Mouse (Mus musculus) heart, adult 8-10 months (tissue): ENCODE data around the gene Lamp1. TPM values are rescaled to one million over a fixed set of nuclear protein-coding genes. Genes with fewer than 3 reads are reported as not detected.

Experiments
- DNase-seq: peaks from one replicate; pipeline ENCODE4 v3.0.0; 2022; ENCODE audit warnings: low spot score
- total RNA-seq, 4 experiments: library from RNA; stranded (reverse); gene quantifications; 2 replicates each; pipeline ENCODE4 v1.2.4; 2022

Lamp1 gene
- total RNA-seq, 4 experiments from 2014 or later, result 413 to 443 (median 429) TPM

DNA sequence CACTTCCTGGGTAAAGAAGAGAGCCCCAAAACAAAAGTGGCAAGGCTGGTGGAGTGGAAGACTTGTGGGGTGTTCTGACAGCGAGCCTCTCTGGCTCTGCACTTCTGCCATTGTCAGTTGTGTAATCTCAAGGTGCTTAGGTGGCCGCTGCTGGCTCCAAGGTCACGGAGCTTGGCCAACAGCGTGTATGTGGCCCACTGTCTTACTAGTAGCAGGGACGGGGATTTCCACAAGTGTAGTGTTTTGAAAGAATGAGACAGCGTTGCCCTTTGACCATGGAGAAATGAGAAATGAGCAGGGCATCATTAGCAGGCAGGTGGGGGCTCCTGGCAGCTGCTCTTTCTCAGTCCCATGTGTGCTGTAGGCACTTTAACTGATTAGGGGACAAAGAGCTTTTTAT lies 3.1 kb downstream of the Lamp1 start:
- no peak for DNase-seq

DNA sequence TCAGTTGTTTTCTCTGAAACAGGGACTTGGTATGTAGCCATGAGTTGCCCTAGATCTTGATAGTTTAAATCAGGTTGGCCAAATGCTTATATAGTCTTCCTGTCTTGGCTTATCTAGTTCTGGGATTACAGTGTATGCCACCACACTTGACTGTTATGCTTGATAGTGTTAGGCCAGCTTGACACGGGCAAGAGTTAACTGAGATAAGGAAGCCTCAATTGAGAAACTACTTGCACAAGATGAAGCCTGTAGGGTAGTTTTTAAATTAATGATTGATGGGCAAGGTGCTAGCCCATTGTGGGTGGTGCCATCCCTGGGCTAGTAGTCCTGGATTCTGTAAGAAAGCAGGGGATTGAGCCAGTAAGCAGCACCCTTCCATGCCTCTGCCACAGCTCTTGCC lies 4.6 kb downstream of the Lamp1 start:
- no peak for DNase-seq

DNA sequence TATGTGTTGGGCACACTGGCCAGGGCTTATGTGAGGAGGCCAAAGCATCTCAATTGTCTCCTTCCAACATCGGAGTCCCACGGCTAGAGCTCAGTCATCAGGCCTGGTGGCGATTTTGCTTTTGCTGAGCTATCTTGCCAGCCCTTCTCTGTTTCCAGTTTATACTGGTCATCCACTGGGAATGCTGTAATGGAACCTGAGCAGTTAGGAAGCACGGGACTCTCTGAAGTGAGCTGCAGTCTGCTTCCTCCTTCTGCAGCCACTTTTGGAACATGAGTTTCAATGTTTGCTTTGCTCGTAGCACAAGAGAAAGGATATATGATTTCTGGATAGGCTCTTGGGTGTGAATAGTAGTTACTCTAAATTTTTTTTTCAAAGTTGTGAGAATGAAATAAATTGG lies 5.4 kb downstream of the Lamp1 start:
- no peak for DNase-seq

DNA sequence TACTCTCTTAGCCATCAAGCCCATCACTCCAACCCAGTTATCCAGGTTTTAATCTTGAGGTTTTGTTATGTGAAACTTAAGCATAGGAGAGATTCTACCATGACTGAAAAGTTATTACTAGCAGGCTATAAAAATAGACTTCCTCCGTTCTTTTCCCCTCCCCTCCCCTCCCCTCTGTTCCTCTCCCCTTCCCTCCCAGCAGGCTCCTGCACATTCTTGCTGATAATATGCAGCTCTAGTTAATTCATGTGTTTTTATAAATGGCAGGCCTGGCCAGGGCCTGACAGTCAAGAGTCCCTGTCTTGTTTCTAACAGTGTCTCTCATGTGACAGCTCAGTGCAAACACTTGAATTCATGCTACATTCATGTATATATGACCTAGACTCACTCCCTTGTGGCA lies 11.5 kb downstream of the Lamp1 start:
- DNase-seq, result no peak

DNA sequence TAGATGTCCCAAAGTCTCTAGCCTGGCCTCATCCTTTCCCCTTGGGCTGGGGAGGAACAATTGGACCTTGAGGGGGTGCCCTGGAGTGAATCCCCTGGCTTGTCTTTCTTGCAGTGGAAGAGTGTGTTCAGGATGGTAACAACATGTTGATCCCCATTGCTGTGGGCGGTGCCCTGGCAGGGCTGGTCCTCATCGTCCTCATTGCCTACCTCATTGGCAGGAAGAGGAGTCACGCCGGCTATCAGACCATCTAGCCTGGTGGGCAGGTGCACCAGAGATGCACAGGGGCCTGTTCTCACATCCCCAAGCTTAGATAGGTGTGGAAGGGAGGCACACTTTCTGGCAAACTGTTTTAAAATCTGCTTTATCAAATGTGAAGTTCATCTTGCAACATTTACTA lies 15.3 kb downstream of the Lamp1 start:
- no peak for DNase-seq

DNA sequence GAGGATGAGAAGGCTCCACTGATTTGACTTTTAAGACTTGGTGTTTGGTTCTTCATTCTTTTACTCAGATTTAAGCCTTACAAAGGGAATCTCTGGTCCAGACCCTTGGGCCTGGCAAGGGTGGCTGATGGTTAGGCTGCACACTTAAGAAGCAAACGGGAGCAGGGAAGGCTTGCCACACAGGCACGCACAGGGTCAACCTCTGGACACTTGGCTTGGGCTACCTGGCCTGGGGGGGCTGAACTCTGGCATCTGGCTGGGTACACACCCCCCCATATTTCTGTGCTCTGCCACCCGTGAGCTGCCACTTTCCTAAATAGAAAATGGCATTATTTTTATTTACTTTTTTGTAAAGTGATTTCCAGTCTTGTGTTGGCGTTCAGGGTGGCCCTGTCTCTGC lies 15.8 kb downstream of the Lamp1 start:
- DNase-seq, result no peak

DNA sequence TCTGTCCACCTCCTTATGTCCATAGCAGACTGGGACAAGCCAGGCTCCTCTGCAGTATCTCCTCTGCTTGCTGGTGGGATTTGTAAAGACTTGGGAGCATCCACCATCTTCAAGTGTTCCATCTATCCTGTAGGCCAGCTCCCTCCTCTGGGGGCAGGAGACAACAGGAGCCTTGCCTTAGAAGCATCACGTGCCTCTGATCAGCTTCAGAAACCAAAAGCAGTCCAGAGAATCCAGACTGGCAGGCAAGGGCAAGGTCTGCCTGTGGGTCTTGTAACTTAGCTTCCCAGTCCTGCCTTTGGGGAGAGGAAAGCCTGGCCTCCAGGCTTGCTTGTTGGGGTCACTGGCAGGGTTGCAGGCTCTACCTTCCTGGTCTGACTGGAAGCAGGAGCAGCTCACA lies 16.7 kb downstream of the Lamp1 start:
- DNase-seq, result no peak

DNA sequence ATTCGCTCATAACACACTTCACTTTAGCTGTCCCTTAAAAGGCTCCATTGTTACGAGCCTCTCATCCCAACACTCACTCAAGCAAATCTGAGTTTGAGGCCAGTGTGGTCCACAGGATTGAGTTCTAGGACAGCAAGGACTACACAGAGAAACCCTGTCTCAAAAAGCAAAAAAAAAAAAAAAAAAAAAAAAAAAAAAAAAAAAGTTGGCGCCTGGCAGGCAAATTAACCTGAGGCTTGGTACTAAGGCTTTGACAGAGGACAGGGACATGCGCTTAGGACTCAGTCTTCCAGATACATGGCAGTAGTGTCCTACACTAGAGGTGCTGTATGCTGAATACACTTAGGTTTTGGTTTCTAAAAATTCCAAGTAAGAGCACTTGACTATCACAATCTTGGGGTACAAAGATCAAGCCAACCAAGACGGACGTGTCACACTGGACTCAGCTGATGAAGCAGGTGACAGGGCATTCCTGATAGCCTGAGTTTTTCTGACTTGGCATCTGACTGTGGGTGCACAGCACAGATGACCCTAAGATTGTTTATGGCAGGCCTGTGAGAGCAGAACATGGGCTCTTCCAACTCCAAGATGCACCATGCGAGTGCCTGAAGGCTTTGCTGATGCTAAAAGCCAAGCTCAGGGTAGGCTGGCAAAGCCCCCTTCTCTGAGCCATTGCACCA lies 18.4 kb downstream of the Lamp1 start:
- no peak for DNase-seq

DNA sequence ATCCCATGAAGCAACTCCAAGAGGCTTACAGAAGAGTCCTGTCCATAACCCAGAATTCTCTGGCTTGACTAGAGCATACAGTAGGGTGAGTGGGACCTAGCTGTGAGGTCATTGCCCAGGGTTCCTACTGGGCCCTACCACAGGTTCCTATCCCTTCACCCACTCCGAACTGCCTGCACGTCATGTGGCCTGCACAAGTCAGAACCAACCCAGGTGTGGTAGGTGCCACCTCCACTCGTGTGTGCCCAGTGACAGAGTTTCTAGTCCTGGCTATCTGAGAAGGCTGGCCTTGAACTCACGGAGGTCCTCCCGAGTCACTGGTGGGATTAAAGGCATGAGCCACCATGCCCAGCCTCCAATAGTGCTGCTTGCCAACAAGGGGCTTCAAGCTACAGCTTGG lies 19.2 kb downstream of the Lamp1 start:
- DNase-seq, result no peak

DNA sequence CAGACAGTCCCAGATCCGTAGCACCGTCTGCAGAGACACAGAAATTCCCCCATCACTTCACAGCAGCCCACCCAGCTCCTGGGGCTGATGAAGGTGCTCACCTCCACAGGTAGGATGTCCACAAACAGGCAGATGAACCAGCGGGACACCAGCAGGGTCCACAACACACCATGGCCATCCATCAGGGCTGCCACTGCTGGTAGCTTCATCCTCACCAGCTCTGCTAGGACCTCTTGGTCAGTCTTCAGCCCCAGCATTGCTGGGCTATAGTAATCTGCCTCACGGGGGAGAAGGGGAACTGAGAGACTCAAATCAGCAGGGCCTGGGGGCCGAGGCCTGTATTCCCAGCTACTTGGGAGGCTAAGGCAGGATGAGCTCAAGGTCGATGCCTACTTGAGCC lies 20.5 kb downstream of the Lamp1 start:
- DNase-seq, result no peak

DNA sequence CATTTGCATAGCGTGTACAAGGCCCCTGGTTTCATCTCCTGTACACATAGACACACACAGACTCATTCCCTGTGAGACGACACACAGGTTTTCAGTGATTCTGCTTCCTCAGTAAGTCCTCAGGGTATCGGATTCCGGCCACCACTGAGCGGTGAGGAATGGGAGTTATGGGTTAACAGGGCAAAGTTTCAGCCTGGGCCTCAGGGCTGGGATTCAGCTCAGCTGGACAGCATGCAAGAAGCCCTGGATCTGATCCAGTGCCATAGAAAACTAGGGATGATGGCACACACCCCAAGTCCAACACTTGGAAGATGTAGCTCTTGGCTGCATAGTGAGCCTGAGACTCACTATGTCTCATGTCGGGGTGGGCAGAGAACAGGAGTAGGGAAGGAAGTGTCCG lies 21.0 kb downstream of the Lamp1 start:
- no peak for DNase-seq

DNA sequence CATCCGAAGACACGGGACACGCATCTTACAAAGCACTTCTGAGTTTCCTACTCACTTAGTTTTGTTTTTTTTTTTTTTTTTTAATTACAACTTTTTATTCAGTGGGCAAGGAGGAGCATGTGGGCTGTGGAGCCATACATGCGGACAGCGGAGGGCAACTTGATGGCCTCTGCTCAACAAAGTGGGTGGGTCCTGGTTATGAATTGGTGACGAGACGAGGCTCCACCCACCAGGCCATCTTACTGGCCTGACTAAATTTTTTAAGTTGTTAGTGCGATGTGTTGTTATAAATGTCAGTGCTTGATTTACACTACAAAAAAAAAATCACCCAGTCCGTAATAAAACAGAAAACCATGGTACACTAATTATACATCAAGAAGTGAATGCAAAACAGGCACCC lies 21.4 kb downstream of the Lamp1 start:
- DNase-seq, result no peak

DNA sequence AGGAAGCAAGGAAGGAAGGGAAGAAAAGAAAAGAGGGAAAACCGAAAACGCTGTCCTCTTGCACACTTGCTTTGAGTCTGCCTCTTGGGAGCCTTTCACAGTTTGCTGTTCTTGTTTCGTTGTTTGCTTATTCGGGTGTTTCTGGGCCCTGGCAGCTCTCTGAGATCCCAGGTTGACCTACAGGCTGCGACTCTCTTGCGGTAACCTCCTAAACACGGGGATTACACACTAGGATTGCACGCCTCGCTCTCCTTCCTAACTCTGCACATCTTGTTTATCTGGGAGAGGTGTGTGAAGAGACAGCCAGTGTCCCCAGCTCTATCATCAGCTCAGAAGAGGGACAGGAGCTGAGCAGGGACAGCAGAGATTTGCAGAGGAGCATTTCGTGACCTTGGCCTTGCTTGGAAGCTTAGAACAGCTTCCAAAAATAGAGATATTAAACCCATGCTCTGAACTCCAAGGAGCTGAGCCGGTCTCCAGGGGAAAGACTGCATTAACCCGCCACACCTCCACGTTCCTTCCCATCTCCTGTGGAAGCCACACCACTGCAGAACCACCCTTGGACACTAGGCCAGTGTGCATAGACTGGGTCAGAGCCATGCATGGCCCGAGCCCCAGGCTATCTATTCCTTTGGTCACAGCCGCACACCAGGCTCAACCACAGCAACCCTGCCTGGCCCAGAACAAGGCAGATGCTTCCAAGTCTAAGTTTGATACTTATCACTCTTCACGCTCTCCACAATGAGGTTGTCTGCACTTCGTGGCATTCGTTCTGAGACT lies 22.1 kb downstream of the Lamp1 start:
- no peak for DNase-seq

DNA sequence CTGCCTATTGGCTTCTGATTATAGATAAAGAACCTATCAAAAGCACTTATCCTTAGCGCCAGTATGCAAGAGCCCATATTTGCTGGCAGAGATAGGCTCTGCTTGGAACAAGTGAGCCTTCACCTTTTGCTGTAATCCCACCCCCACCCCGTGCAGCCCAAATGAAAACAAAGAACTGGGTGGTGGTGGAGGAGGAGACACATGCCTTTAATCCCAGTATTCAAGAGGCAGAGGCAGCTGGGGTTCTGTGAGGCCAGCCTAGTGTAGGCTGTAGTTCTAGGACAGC lies 22.7 kb downstream of the Lamp1 start:
- DNase-seq, result no peak

DNA sequence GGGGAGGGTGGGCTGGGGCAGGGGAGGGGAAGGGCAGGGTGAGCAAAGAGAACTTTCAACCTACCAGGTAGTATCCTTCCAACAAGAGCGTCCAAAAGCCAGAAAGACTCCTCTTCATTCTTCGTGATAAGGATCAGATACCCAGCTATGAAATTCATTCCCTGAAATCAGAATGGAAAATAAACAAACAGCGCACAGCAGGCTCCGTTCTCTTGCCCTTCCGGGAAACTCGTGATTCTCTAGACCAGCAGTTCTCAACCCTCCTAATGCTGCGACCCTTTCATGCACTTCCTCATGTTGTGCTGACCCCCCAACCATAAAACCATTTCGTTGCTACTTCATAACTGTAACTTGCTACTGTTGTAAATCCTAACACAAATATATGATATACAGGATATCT lies 27.9 kb downstream of the Lamp1 start:
- DNase-seq, result no peak

DNA sequence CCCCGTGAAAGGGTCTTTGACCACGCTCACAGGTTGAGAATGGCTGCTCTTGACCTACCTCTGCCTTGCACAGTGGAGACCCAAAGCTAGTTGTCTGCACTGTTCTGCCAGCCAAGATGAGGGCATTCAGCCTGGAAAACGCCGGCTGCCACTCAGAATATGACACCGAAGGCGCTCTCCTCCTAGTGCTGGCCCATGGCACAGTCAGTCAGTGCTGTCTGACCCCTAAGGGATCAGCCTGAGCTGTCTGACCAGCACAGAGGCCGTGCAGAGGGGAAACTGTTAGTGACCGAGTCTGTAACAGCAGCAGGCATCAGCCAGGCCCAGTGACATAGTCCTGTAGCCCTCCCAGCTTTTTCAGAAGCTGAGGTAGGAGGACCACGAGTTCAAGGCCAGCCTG lies 28.3 kb downstream of the Lamp1 start:
- DNase-seq, result no peak

DNA sequence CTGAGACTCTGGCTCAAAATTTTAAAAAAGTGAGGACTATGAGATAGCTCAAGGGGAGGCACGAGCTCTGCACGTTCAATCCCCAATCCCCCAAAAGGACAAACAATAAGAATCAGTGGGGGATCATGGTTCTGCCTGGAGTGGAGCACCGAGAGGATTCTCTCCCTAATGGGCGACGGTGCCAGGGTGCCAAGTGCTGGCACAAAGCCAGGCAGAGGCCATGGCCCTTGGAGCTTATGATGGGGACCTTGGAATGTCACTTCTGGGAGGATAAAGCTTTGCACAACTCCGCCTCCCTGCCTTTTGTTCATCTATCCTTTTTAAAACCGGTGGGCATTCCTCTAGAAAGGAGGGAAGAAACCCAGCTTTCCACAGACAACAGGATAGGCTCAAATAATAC lies 28.7 kb downstream of the Lamp1 start:
- DNase-seq, result no peak

DNA sequence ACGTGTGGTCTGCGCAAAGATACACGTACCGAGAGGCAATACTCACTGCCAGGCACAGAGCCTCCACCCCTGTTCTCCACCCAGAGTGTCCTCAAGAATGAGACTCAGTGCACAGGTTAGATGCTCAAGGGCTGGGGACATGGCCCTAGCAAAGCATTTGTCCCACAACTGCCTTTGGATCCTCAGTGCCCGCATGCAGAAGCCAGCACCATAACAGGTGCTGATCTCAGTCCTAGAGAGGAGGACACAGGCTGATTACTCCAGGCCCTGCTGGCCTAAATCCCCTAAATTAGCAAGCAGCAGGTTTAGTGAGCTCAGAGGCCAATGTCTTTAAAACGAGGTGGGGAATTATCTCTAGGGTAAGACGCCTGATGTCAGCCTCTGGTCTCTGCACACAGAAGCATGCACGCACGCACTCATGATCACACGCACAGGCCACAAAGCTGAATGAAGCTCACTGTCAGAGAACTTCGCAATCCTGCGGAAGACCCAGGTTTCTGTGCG lies 29.1 kb downstream of the Lamp1 start:
- no peak for DNase-seq

DNA sequence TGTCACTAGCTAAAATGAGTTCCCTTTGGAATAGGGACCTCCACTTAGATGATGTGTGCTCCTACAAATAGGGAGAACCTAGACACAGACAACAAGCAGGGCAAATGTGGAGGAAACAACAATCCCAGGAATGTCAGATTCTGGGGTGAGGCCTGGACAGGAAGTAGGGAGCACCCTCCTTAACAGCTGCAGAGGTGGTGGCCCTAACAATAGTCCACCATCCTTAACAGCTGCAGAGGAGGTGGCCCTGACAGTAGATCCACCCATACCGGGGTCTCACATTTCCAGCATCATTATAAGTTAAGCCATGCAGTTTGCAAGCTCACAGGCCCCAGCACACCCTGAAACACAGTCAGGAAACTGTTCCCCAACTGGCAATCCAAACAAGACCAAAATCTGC lies 29.9 kb downstream of the Lamp1 start:
- no peak for DNase-seq

DNA sequence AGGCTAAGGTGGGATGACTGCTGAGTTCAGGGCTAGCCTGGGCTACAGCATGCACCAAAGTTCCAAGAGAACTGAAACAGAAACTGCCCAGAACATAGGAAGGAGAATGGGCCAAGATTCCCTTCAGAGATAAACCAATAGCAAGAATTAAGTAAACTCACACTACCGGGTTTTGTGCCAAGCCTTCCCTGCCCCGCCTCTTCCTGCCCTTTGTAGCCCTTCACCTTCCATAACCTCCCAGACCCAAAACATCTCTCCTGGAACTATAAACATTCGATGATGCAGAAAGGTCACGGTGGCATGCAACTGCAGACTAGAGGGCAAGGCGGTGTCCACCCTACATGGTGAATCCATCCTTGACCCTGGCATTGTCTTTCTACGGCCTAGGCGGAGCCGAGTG lies 31.3 kb downstream of the Lamp1 start:
- DNase-seq, result no peak

DNA sequence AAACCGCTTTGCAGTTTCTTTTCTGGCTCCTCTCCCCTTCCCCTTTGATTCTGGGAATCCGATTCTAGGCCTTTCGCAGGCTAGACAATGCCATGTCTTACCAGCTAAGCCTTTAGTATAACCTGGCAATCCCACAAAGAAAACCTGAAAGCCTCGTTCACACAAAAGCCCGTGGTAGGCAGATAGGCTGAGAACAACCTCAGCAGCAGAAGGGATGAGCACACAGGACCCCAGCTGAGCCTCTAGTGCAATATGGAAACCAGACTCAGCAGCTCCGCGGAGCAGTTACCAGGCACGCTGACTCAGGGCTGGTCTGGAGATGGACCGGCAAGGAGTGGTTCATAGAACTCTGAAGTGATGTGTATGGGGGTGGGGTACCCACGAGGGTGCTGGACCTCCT lies 35.9 kb downstream of the Lamp1 start:
- DNase-seq, result no peak

DNA sequence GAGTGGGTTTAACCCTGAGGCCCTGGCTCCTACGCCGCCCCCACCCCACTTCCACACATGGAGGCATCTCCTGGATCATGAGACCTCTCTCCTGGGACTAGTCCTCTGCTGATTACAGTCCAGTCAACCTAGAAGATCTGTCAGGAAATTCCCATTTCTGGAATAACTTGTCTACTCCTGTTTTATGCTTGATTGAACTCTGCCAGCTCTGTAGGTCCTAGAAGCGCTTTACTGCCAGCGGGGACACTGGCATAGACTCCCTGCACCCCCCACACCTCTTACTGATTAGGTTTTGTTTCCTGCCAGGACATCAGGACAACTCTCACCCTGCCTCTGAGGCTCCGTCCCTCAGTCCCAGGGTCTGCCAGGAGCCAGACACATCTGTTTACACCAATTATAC lies 38.5 kb downstream of the Lamp1 start:
- no peak for DNase-seq

DNA sequence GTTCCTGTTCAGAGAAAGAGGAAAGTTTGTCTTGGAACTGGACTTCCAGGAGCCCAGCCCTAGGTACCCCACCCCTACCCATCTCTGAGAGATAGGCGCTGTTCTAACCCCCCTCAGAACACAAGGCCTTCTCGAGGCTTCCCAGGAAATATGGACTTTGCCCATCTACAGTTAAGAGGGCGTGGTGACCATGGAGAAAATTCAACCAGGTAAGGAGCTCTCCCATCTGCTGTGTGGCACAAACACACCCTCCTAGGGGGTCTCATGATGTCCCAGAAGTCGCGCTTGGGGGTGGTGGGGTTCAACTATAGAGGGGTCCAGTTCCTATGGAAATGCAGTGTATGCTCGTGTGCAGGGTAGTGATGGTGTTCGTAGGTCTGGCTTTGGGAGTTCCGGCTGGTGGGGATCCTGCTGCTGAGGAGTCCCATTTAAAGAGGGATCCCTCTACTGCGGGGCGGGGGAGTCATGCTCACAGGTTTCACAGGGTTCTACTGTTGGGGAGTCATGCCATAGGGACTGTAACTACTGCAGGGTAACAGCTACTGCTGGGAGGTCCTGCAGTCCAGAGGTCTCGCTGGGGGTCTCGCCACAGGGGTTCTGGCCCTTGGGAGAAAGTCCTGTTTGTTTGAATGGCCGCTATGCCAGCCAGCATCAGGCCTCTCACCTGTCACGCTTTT lies 40.6 kb downstream of the Lamp1 start:
- DNase-seq, result no peak
